Mouse (Mus musculus) retina, adult 2 months (tissue): Measurements from ENCODE around the gene Il2rg.

Experiments used
- DNase-seq: peaks from one replicate; pipeline ENCODE4 v3.0.0-alpha.2; 2012; ENCODE audit warnings: low read depth, low spot score

Il2rg gene

DNA sequence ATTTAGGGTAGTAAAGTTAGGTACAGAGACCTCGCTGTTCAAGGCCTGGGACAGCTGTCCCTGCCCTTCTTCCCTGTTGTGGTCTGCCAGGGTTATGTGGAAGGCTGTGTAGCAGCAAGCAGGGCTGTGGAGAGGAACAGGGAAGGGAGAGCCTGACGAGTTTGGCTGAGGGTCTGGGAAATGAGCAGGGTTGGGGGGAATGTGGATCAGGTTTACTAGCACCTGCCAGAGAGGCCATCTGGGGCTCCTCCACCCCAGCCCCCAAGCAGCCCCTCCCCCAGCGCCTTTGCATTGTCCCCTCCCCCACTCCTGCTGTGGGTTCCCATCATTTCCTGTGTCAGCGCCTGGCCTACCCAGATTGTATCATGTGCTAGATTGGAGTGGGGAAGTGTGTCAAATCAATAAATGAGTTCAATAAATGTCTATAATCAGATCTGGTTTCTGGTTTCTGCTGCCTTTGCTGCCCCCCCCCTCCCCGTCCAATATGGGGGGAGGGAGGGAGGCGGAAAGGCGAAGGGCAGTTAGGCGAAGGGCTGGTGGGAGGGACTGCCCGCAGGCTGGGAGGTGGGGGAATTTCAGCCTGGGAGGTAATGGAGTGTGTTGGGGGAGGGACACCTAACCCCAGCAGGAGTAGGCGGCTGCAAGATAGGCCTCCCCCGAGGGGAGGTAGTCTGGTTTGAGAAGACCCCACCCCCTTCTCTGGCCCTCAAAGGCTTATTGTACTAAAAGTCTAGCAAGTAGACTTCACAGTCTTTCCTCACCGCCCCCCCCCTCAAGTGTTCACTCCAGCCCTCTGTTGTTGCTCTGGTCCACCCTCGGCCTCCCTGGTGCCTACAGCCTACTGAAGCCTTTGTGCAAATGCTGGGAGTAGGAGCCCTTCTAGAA lies 7.4 kb downstream of the Il2rg start:
- no peak for DNase-seq

DNA sequence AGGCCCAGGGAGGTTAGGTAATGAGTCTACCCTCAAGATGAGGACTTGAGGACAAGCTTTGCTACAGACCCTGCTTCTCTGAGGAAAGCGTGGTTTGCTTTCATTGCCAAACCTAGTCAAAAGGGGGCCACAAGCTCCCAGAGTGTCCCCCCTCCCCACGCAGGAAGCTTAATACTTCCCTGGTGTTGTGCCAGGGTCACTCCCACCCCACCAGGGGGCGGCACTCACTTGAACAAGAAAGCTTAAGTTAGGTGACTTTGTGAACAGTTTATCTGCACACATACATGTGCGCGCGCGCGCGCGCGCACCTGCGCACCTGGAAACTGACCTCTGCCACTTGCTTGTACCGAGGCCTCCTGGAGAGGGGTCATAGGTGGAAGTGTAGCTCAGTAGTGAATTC lies 11.5 kb downstream of the Il2rg start:
- no peak for DNase-seq

DNA sequence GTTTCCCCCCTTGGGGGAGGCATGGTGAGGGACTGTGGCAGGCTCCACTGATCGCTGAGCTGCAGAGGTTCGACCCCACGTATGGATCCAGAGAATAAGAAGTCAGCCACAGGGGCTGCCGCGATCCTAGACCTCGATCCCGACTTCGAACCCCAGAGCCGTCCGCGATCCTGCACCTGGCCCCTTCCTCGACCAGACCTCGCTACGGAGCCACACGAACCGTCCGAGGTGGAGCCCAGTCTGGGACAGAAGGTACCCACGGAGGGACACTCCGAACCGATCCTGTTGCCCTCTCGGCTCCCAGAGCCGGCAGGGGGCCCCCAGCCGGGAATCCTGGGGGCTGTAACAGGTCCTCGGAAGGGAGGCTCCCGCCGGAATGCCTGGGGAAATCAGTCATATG lies 13.3 kb downstream of the Il2rg start:
- no peak for DNase-seq

DNA sequence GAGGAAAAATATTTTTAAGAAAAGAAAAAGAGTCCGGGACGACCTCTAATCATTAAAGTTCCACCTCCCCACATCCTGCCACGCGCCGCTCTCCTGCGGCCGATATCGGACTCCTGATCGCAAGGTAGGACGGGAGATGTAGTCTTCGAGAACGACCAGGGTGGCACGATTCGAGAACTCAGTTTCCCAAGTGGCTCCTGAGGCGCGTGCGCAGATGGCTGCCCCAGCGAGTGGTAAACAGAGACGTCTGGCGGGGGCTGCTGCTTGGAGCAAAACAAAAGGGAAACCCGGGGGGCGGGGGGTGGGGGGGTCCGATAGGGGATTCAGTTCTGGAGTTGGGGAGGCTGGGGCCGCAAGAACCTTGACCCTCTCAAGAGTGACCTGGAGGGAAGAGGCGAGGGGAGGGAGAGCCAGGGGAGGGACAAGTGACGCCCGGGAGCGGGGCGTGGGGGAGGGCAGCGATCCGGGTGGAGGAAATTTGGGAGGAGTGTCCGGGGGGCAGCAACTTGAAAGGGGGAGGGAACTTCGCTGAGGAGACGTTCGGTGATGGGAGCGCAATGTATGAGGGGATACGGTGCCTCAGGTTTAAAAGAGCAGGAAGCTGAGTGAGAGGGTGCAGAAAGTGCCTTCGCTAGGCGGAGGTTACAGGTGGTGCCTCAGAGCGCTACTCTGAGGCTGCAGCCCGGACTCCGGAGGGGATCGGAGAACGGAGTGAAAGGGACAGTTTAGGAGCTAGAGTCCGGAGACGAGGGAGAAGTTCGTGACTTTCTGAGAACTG lies 13.9 kb downstream of the Il2rg start, which contains the start of gene Foxo4:
TSS of gene Foxo4 (plus strand) at position 577 of the 778 bp plus-strand sequence.
- DNase-seq: peak; percentile 60

DNA sequence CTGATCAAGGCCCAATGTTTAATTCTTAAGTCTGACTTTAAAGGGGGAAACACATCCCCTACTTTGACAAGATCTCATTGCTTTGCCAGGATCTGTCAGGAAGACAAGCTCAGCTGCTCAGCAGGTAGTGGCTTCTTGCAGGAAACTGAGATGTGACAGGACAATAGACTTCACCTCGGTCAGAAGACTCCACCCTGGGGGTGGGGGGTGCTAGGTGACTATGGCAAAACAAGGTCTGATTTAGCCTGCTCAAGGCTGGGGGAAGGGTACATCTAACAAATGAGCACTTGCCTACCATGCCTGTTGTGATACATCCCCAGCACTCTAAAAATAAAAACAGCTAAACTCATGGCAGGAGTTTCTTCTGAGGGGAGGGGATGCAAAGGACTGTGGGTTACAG lies 23.0 kb downstream of the Il2rg start:
- DNase-seq: no peak

DNA sequence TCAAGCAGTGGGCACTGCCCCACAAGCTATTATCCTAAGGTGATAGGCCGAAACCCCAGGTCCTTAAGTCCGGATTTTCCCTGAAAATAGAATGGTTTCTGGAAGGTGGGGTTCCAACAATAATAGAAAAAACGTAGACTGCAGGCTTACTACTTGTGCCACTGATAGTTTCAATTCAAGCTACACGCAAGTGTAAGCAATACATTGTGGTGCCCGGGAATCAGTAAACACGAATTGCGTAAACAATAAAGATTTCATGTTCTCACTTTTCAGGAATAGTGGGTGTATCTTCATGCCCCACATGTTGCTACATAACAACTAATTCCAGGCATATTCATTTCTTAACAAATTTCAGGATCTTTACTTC lies 45.3 kb downstream of the Il2rg start:
- DNase-seq: no peak

DNA sequence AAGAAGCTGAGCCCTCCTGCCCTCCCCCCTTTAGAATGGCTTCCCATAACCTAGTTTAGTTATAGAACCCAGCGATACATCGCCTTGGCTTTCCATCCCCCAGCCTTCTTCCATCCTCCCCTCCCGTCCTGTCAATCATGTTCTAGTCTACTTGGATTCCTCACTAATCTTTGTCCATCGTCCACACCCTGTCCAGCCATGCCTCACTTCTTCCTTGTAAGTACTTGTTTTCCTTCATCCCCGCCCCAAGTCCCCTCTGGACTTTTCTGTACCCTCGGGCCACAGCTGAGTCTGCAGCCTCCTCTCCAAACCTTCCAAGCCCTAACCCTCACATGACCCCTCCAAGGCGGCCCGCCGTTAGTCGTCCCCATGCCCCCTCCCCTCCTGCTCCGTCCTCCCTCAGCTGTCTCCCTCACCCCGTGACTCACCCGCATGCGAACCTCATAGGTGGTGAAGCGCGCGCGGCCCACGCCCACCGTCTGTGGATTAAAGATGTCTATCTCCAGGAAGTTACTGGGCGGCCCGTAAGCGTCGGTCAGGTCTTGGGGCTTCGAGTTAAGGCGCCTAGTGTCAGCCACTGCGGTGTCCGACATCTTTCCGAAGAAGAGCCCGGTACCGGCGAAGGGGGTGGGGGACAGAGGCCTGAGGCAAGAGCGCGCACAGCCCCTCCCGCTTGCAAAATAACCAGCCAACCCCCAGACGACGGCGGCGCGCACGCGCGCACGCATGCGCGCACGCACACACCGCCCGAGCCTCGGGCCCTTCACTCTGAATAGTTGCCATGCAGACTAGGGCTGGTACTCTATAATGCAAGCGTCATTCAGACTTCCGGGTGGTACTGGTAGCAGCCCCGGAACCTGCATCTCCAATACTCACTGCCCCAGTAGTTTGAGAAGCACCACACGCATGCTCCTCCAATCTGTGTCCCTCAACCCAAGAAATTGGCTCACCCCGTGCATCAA lies 45.9 kb downstream of the Il2rg start, which contains the start of gene Snx12:
TSS of gene Snx12 (minus strand) at position 730 of the 962 bp plus-strand sequence.
- peak; percentile 87 for DNase-seq
